Comparison of ENCODE assay signal across 9 mouse cellular contexts in the genomic region with DNA sequence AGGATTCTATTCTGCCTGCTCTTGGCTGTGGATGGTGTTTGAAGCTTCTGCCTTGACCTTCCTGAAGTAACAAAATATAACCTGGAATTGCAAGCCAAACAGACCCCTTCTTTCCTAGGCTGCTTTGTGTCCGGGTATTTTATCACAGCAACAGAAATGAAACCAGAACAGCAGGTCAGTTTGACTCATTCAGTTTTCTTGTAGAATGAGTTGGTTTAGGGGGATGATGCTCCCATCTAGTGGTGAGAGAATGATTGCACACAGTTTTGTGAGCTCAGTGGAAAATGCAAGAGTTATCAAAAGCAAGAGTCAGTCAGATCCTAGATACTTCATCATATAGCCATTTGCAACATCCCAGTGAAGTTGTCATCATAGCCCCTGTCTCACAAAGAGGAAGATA. TPM values are rescaled to one million over a fixed set of nuclear protein-coding genes. Genes with fewer than 3 reads are reported as not detected.
DNase-seq lines count a peak whose midpoint lies in the region; ATAC-seq and TF ChIP-seq lines count a peak whose summit lies in the region.
"Had no signal": no experiment of that assay in that cellular context is flagged by ENCODE, and none has a peak within 500 bp of the region (broad histone marks: within the 10 kb centered on the region; RNA-seq: fewer than 3 reads in every experiment).

No protein-coding gene starts in this region.

- no peak overlapping the region for H3K4me3 ChIP-seq in heart, embryonic 12.5 days
- H3K4me3 ChIP-seq in stomach, postnatal 0 days (ENCODE audit: low read depth, low read length) = no peak overlapping the region
- H3K4me3 ChIP-seq: neural tube, embryonic 13.5 days had no signal

- H3K27ac ChIP-seq in heart, embryonic 12.5 days (ENCODE audit: poor library complexity, severe bottlenecking) = no peak overlapping the region
- no peak overlapping the region for H3K27ac ChIP-seq in stomach, postnatal 0 days (replicated peaks)
- H3K27ac ChIP-seq: neural tube, embryonic 13.5 days had no signal

- DNase-seq in heart, postnatal 10 days = peak; percentile 31 to 51
- peak; percentile 46 to 63 for DNase-seq in right cerebral cortex, adult 2 months (ENCODE audit: low spot score in 2 of 2)
- no peak for DNase-seq in right cerebral cortex, postnatal 4 days
- DNase-seq in embryo, embryonic 11 days = peak; percentile 20
- no peak for DNase-seq in stomach, postnatal 0 days (ENCODE audit: low spot score)
- no peak for DNase-seq in right cerebral cortex, postnatal 25 days

- peak; percentile 84 for TF ChIP-seq CTCF in stomach, postnatal 0 days (IDR thresholded peaks at IDR 0.05; ENCODE audit: low read depth)

- no peaks in the 10 kb centered on the region for H3K36me3 ChIP-seq in heart, embryonic 12.5 days
- H3K36me3 ChIP-seq in stomach, postnatal 0 days (ENCODE audit: control insufficient read depth, insufficient read depth, low read length) = no peaks in the 10 kb centered on the region
- H3K36me3 ChIP-seq: neural tube, embryonic 13.5 days had no signal

- no peaks in the 10 kb centered on the region for H3K9me3 ChIP-seq in heart, embryonic 12.5 days (replicated peaks)
- H3K9me3 ChIP-seq in stomach, postnatal 0 days (ENCODE audit: control insufficient read depth, low read length) = no peaks in the 10 kb centered on the region

- H3K4me2 ChIP-seq in heart, embryonic 12.5 days = no peak overlapping the region
- H3K4me2 ChIP-seq in stomach, postnatal 0 days (replicated peaks; ENCODE audit: low read depth) = no peak overlapping the region
- H3K4me2 ChIP-seq: neural tube, embryonic 13.5 days had no signal

- intact Hi-C loops in heart, postnatal 10 days (cut with DNase I) = loop anchor here (2.0 to 5.0 kb wide), 4 partner anchors 111 to 842 kb away; no protein-coding TSS in a partner anchor

- no peaks in the 10 kb centered on the region for H3K4me1 ChIP-seq in heart, embryonic 12.5 days (replicated peaks)
- H3K4me1 ChIP-seq in stomach, postnatal 0 days (replicated peaks; ENCODE audit: control insufficient read depth, insufficient read depth) = no peaks in the 10 kb centered on the region
- H3K4me1 ChIP-seq: neural tube, embryonic 13.5 days had no signal

- 55% methylated on average over 1 of the region's 1 CpGs for WGBS in heart, embryonic 12.5 days
- WGBS in stomach, postnatal 0 days = 29% methylated on average over 1 of the region's 1 CpGs

- no peak for TF ChIP-seq EP300 in stomach, postnatal 0 days (optimal IDR thresholded peaks at IDR 0.05)

- no peaks in the 10 kb centered on the region for H3K27me3 ChIP-seq in heart, embryonic 12.5 days (replicated peaks)
- H3K27me3 ChIP-seq in stomach, postnatal 0 days (ENCODE audit: control insufficient read depth, insufficient read depth, low read length) = no peaks in the 10 kb centered on the region
- H3K27me3 ChIP-seq: neural tube, embryonic 13.5 days had no signal

- H3K9ac ChIP-seq in heart, embryonic 12.5 days = no peak overlapping the region
- no peak overlapping the region for H3K9ac ChIP-seq in stomach, postnatal 0 days (ENCODE audit: low read length)
- H3K9ac ChIP-seq: neural tube, embryonic 13.5 days had no signal

- ATAC-seq in heart, embryonic 12.5 days (ENCODE audit: insufficient number of reproducible peaks, low FRiP score) = no peak
- ATAC-seq in stomach, postnatal 0 days (ENCODE audit: low FRiP score, low TSS enrichment) = no peak
- no peak for ATAC-seq in erythroblast, adult 5-6 weeks (replicated peaks; ENCODE audit: low FRiP score, poor library complexity, severe bottlenecking)

RNA-seq across cellular contexts. Expression of a gene that starts 16.7 kb away (rescaled TPM):
- 1 to 10 TPM; 7.7 to 8.7 TPM for total RNA-seq in heart, postnatal 10 days (2021)
- polyA plus RNA-seq in heart, embryonic 12.5 days (2016; fragmentation: Nextera tagmentation; extraction: Ambion mirVana) = 6.1 and 6.4 TPM in 2 replicates
- 4.2 TPM in 2 replicates for polyA plus RNA-seq in stomach, postnatal 0 days (2015; fragmentation: Nextera tagmentation; extraction: Ambion mirVana)
- 1.5 and 1.9 TPM in 2 replicates for total RNA-seq in erythroblast, adult 5-6 weeks (2015; ENCODE audit: low replicate concordance)
- total RNA-seq in erythroblast, adult 5-6 weeks (2017; ENCODE audit: low replicate concordance) = 1.7 and 2.9 TPM in 2 replicates

Comparison
In these comparisons a context has a peak if more than half of its experiments do, and no peak if none do; other contexts are left out.
1. DNase-seq: peak in heart, postnatal 10 days (2 of 2), right cerebral cortex, adult 2 months (2 of 2) and embryo, embryonic 11 days (single experiment); none in right cerebral cortex, postnatal 4 days (single experiment), stomach, postnatal 0 days (single experiment) and right cerebral cortex, postnatal 25 days (single experiment).